15 mouse cellular contexts compared by ENCODE assay signal in genomic region chr7:109220766-109221715, GRCm38 (mm10). TPM values are rescaled to one million over a fixed set of nuclear protein-coding genes. Genes with fewer than 3 reads are reported as not detected.
DNase-seq lines count a peak whose midpoint lies in the region; ATAC-seq and TF ChIP-seq lines count a peak whose summit lies in the region.
"Had no signal": no experiment of that assay in that cellular context is flagged by ENCODE, and none has a peak within 500 bp of the region (broad histone marks: within the 10 kb centered on the region; RNA-seq: fewer than 3 reads in every experiment).

No protein-coding gene starts in this region.

- no peaks in the 10 kb centered on the region for H3K27me3 ChIP-seq in kidney, postnatal 0 days (ENCODE audit: insufficient read depth, low read length)
- no peaks in the 10 kb centered on the region for H3K27me3 ChIP-seq in kidney, adult 2 months (replicated peaks; ENCODE audit: control insufficient read depth, insufficient read depth, low read length)
- no peaks in the 10 kb centered on the region for H3K27me3 ChIP-seq in hindbrain, postnatal 0 days (ENCODE audit: insufficient read depth, low read length)
- no peaks in the 10 kb centered on the region for H3K27me3 ChIP-seq in midbrain, embryonic 15.5 days (replicated peaks)
- H3K27me3 ChIP-seq: liver, embryonic 13.5 days had no signal

- H3K36me3 ChIP-seq in kidney, postnatal 0 days (ENCODE audit: insufficient read depth, low read length), result no peaks in the 10 kb centered on the region
- H3K36me3 ChIP-seq in kidney, adult 2 months (ENCODE audit: control insufficient read depth, insufficient read depth, low read length), result no peaks in the 10 kb centered on the region
- H3K36me3 ChIP-seq in hindbrain, postnatal 0 days (ENCODE audit: insufficient read depth, low read length), result no peaks in the 10 kb centered on the region
- no peaks in the 10 kb centered on the region for H3K36me3 ChIP-seq in midbrain, embryonic 15.5 days (replicated peaks)
- H3K36me3 ChIP-seq: forebrain, embryonic 12.5 days; liver, embryonic 13.5 days had no signal

- 0 out of 2 replicates have a peak, but pooled peaks cover 4% of the 10 kb centered on the region for H3K4me1 ChIP-seq in kidney, postnatal 0 days (replicated peaks; ENCODE audit: insufficient read depth, low read length)
- H3K4me1 ChIP-seq in kidney, adult 2 months (ENCODE audit: control insufficient read depth, insufficient read depth, low read length), result no peaks in the 10 kb centered on the region
- no peaks in the 10 kb centered on the region for H3K4me1 ChIP-seq in hindbrain, postnatal 0 days (ENCODE audit: insufficient read depth, low read length)
- H3K4me1 ChIP-seq in midbrain, embryonic 15.5 days, result peaks cover 2% of the 10 kb centered on the region; the same call in 1 of the 2 replicates
- H3K4me1 ChIP-seq: liver, embryonic 13.5 days had no signal

- no peak overlapping the region for H3K9ac ChIP-seq in kidney, postnatal 0 days (ENCODE audit: low read depth, low read length)
- no peak overlapping the region for H3K9ac ChIP-seq in hindbrain, postnatal 0 days (replicated peaks; ENCODE audit: low read length)
- H3K9ac ChIP-seq in midbrain, embryonic 15.5 days, result no peak overlapping the region
- H3K9ac ChIP-seq: liver, embryonic 13.5 days had no signal

- H3K4me2 ChIP-seq in kidney, postnatal 0 days (ENCODE audit: low read length), result no peak overlapping the region
- H3K4me2 ChIP-seq in hindbrain, postnatal 0 days (ENCODE audit: low read depth, low read length), result no peak overlapping the region
- no peak overlapping the region for H3K4me2 ChIP-seq in midbrain, embryonic 15.5 days
- H3K4me2 ChIP-seq: forebrain, embryonic 12.5 days; liver, embryonic 13.5 days had no signal

- H3K27ac ChIP-seq in kidney, postnatal 0 days, result no peak overlapping the region
- H3K27ac ChIP-seq in kidney, adult 2 months (ENCODE audit: insufficient read depth, low read depth, low read length), result no peak overlapping the region
- H3K27ac ChIP-seq in hindbrain, postnatal 0 days, result no peak overlapping the region
- H3K27ac ChIP-seq in midbrain, embryonic 15.5 days, result 0 out of 2 replicates have a peak overlapping the region, but pooled peaks have one; percentile 28
- H3K27ac ChIP-seq: forebrain, embryonic 12.5 days; liver, embryonic 13.5 days had no signal

- no peak for TF ChIP-seq CTCF in kidney, postnatal 0 days (IDR thresholded peaks at IDR 0.05; ENCODE audit: low read depth)
- no peak for TF ChIP-seq CTCF in kidney, adult 2 months (conservative IDR thresholded peaks at IDR 0.05; ENCODE audit: insufficient read depth, insufficient read length, low read depth, low read length)
- TF ChIP-seq CTCF in hindbrain, postnatal 0 days (IDR thresholded peaks at IDR 0.05; ENCODE audit: low read depth), result no peak

- peak; percentile 61 for DNase-seq in kidney, postnatal 0 days (ENCODE audit: low spot score)
- DNase-seq in kidney, adult 2 months, result no peak
- DNase-seq in ZHBTc4 (ENCODE audit: low read depth, low spot score), result peak; percentile 18
- peak; percentile 30 for DNase-seq in hindbrain, postnatal 0 days (ENCODE audit: low spot score)
- no peak for DNase-seq in right cerebral cortex, adult 18-20 months
- DNase-seq in cerebellum, adult 8-10 months, result no peak
- no peak for DNase-seq in layer of hippocampus, adult 8-10 months (ENCODE audit: low spot score in 2 of 2)
- DNase-seq: adrenal gland, postnatal 14 days; cerebellum, adult 2 months; left cerebral cortex, postnatal 4 days; liver, embryonic 13.5 days had no signal

- ATAC-seq in kidney, postnatal 0 days (replicated peaks; ENCODE audit: low FRiP score, low read depth), result no peak
- ATAC-seq in hindbrain, postnatal 0 days, result 0 out of 2 replicates have a peak, but pooled peaks have one; percentile 16
- peak; percentile 44; the same call in 1 of the 2 replicates for ATAC-seq in midbrain, embryonic 15.5 days (replicated peaks)

- WGBS in kidney, postnatal 0 days, result 69% methylated on average over 20 of the region's 20 CpGs
- WGBS in kidney, adult 2 months, result 83% methylated on average over 20 of the region's 20 CpGs
- 76% methylated on average over 20 of the region's 20 CpGs for WGBS in hindbrain, postnatal 0 days
- 70% methylated on average over 20 of the region's 20 CpGs for WGBS in midbrain, embryonic 15.5 days

- no peak overlapping the region for H3K4me3 ChIP-seq in kidney, postnatal 0 days (replicated peaks; ENCODE audit: low read depth, low read length)
- H3K4me3 ChIP-seq in kidney, adult 2 months (ENCODE audit: insufficient read depth, low read depth, low read length), result no peak overlapping the region
- H3K4me3 ChIP-seq in hindbrain, postnatal 0 days (ENCODE audit: low read length), result no peak overlapping the region
- H3K4me3 ChIP-seq in midbrain, embryonic 15.5 days, result no peak overlapping the region
- H3K4me3 ChIP-seq: forebrain, embryonic 12.5 days; liver, embryonic 13.5 days; myocyte had no signal

- TF ChIP-seq POLR2A in kidney, adult 2 months (IDR thresholded peaks at IDR 0.05; ENCODE audit: low read depth, low read length), result no peak

- no peaks in the 10 kb centered on the region for H3K9me3 ChIP-seq in kidney, postnatal 0 days (replicated peaks; ENCODE audit: low read length)
- no peaks in the 10 kb centered on the region for H3K9me3 ChIP-seq in hindbrain, postnatal 0 days (ENCODE audit: low read length)
- no peaks in the 10 kb centered on the region for H3K9me3 ChIP-seq in midbrain, embryonic 15.5 days
- H3K9me3 ChIP-seq: forebrain, embryonic 12.5 days; liver, embryonic 13.5 days had no signal

RNA-seq across cellular contexts. Expression of gene Lmo1, which starts 46.0 kb away (rescaled TPM):
- polyA plus RNA-seq in kidney, postnatal 0 days (2015; fragmentation: Nextera tagmentation; extraction: Ambion mirVana), result 8.7 and 11.0 TPM in 2 replicates
- 8.5 and 9.6 TPM in 2 replicates for polyA plus RNA-seq in kidney, adult 2 months (2012; rRNA removed)
- total RNA-seq in hindbrain, postnatal 0 days (2014; rRNA removed), result 53.0 and 83.8 TPM in 2 replicates
- 45.5 and 48.4 TPM in 2 replicates for polyA plus RNA-seq in hindbrain, postnatal 0 days (2015; fragmentation: Nextera tagmentation; extraction: Ambion mirVana)
- 153 and 155 TPM in 2 replicates for polyA plus RNA-seq in midbrain, embryonic 15.5 days (2015; fragmentation: Nextera tagmentation; extraction: Ambion mirVana)
- total RNA-seq in layer of hippocampus, adult 8-10 months (2022), result 10 to 100 TPM; 45.2 to 56.5 (median 52.2) TPM
- total RNA-seq: MEL had no signal

Comparison
In these comparisons a context has a peak if more than half of its experiments do, and no peak if none do; other contexts are left out.
1. DNase-seq: peak in kidney, postnatal 0 days (single experiment), ZHBTc4 (single experiment) and hindbrain, postnatal 0 days (single experiment); none in kidney, adult 2 months (single experiment), right cerebral cortex, adult 18-20 months (single experiment), cerebellum, adult 8-10 months (single experiment) and layer of hippocampus, adult 8-10 months (0 of 2).